ENCODE assay signal across 7 mouse cellular contexts in the genomic region with DNA sequence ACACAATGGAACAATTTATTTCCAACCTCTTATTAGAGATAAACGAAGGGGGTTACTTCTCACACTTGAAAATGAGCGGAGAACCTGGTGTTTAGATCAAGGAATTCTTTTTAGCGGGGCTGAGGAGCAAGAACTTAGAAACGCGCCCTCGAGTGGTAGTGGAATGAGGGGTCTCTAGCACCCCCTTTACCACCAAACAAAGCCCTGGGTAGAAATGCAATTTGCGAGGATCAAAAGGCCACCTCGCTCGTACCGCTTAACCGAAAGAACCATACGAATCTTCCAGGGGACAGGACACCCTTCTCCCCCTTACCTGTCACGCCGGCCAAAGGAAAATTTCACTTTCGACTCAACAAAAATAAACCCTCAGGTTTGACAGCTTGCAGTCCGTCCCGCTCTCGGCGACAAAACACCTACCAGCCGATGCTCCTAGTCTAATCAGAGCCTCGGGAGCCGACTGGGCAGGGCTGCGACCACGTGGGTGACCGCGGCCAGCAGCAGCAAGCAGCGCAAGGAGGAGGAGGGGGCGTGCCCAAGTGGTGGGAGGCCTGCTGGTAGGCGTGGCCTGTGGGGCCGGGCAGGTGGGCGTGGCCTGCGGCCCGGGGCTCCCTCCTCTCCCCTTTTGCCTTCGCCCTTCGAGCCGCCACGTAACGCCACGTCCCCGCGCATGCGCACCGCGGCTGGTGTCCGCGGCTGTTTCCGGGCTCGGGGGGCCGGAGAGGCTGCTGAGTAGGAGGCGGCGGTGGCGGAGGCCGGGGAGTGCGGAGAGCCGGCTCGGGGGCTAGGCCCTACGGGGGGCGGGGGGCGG. TPM values are rescaled to one million over a fixed set of nuclear protein-coding genes. Genes with fewer than 3 reads are reported as not detected.
A peak's percentile ranks its signal among the peaks of the same experiment; 100 is the strongest.
DNase-seq lines count a peak whose midpoint lies in the region; ATAC-seq lines count a peak whose summit lies in the region.

A gene (plus strand): TSS at position 700 of the 808 bp plus-strand sequence.

- H3K4me2 ChIP-seq in embryonic facial prominence, embryonic 11.5 days (ENCODE audit: low read depth, low read length), result peak within 1 kb of the TSS; percentile 58
- peak within 1 kb of the TSS; percentile 73 for H3K4me2 ChIP-seq in midbrain, embryonic 13.5 days (replicated peaks)

- peak within 1 kb of the TSS; percentile 86 for H3K9ac ChIP-seq in embryonic facial prominence, embryonic 11.5 days (replicated peaks; ENCODE audit: low read length)
- H3K9ac ChIP-seq in midbrain, embryonic 13.5 days (replicated peaks), result peak within 1 kb of the TSS; percentile 89

- DNase-seq in adrenal gland, postnatal 14 days, result peak; percentile 100
- DNase-seq in embryonic facial prominence, embryonic 11.5 days (ENCODE audit: low spot score), result peak; percentile 98
- peak; percentile 99 for DNase-seq in kidney, adult 11 months
- DNase-seq in limb, embryonic 10.5 days (ENCODE audit: low spot score), result peak; percentile 99
- DNase-seq in spleen, adult 12 weeks (ENCODE audit: low spot score), result peak; percentile 98

- no peak within 1 kb of the TSS; the same call in 1 of the 2 replicates for H3K27ac ChIP-seq in embryonic facial prominence, embryonic 11.5 days (replicated peaks; ENCODE audit: low read depth, low read length)
- peak within 1 kb of the TSS; percentile 91 for H3K27ac ChIP-seq in limb, embryonic 10.5 days
- peak within 1 kb of the TSS; percentile 86 for H3K27ac ChIP-seq in midbrain, embryonic 13.5 days

- H3K36me3 ChIP-seq in embryonic facial prominence, embryonic 11.5 days (replicated peaks; ENCODE audit: control insufficient read depth, insufficient read depth, low read depth, low read length), result no peaks in the 10 kb centered on the region
- H3K36me3 ChIP-seq in limb, embryonic 10.5 days, result 0 out of 2 replicates have a peak, but pooled peaks cover 5% of the 10 kb centered on the region
- H3K36me3 ChIP-seq in midbrain, embryonic 13.5 days, result peaks cover 10% of the 10 kb centered on the region

- no peaks in the 10 kb centered on the region for H3K4me1 ChIP-seq in embryonic facial prominence, embryonic 11.5 days (ENCODE audit: control insufficient read depth, insufficient read depth, low read length)
- peaks cover 36% of the 10 kb centered on the region for H3K4me1 ChIP-seq in limb, embryonic 10.5 days
- peaks cover 38% of the 10 kb centered on the region for H3K4me1 ChIP-seq in midbrain, embryonic 13.5 days (replicated peaks)

- peak within 1 kb of the TSS; percentile 93 for H3K4me3 ChIP-seq in embryonic facial prominence, embryonic 11.5 days (ENCODE audit: low read depth, low read length)
- peak within 1 kb of the TSS; percentile 88 for H3K4me3 ChIP-seq in limb, embryonic 10.5 days
- H3K4me3 ChIP-seq in midbrain, embryonic 13.5 days (replicated peaks), result peak within 1 kb of the TSS; percentile 84

- 1% methylated on average over 54 of the region's 59 CpGs for WGBS in embryonic facial prominence, embryonic 11.5 days
- WGBS in limb, embryonic 10.5 days, result 1% methylated on average over 48 of the region's 59 CpGs
- 1% methylated on average over 51 of the region's 59 CpGs for WGBS in midbrain, embryonic 13.5 days

- no peaks in the 10 kb centered on the region for H3K27me3 ChIP-seq in embryonic facial prominence, embryonic 11.5 days (ENCODE audit: control insufficient read depth, insufficient read depth, low read length)
- no peaks in the 10 kb centered on the region for H3K27me3 ChIP-seq in limb, embryonic 10.5 days (ENCODE audit: low read depth, poor library complexity, severe bottlenecking)
- no peaks in the 10 kb centered on the region for H3K27me3 ChIP-seq in midbrain, embryonic 13.5 days

- peak; percentile 95 for ATAC-seq in embryonic facial prominence, embryonic 11.5 days (replicated peaks; ENCODE audit: insufficient number of reproducible peaks, low FRiP score, low TSS enrichment, low read depth)
- ATAC-seq in granulocyte monocyte progenitor cell, adult 5-6 weeks (replicated peaks; ENCODE audit: poor library complexity, severe bottlenecking), result peak; percentile 90
- ATAC-seq in midbrain, embryonic 13.5 days, result peak; percentile 97

- no peaks in the 10 kb centered on the region for H3K9me3 ChIP-seq in embryonic facial prominence, embryonic 11.5 days (replicated peaks; ENCODE audit: control insufficient read depth, low read length)
- no peaks in the 10 kb centered on the region for H3K9me3 ChIP-seq in limb, embryonic 10.5 days (replicated peaks)
- H3K9me3 ChIP-seq in midbrain, embryonic 13.5 days, result no peaks in the 10 kb centered on the region

RNA-seq across cellular contexts. Expression of the gene that starts here (rescaled TPM):
- total RNA-seq in adrenal gland, postnatal 14 days (2021), result 72.1 and 77.0 TPM in 2 replicates
- polyA plus RNA-seq in embryonic facial prominence, embryonic 11.5 days (2014; fragmentation: Nextera tagmentation; extraction: Ambion mirVana), result 25.7 and 26.0 TPM in 2 replicates
- 49.7 and 51.3 TPM in 2 replicates for total RNA-seq in granulocyte monocyte progenitor cell, adult 5-6 weeks (2014; fragmentation: Nextera tagmentation)
- total RNA-seq in granulocyte monocyte progenitor cell, adult 5-6 weeks (2017), result 23.7 and 28.1 TPM in 2 replicates
- polyA plus RNA-seq in limb, embryonic 10.5 days (2016; fragmentation: Nextera tagmentation; extraction: Ambion mirVana), result 39.0 and 44.7 TPM in 2 replicates
- 50.2 and 50.3 TPM in 2 replicates for polyA plus RNA-seq in midbrain, embryonic 13.5 days (2015; fragmentation: Nextera tagmentation; extraction: Ambion mirVana)
